Mouse (Mus musculus) hindbrain, embryonic 16.5 days (tissue): ENCODE data around the gene Gm14180. TPM values are rescaled to one million over a fixed set of nuclear protein-coding genes. Genes with fewer than 3 reads are reported as not detected.
"Not testable (repeated sequence)": the region's sequence is repeated elsewhere in the genome, so short reads cannot be mapped to it uniquely, and the experiment has no call there.

Experiments used
- ATAC-seq: fragments of 200-750 bp; cut with Nextera tagmentation; 2 replicates; pipeline ENCODE4 v1.8.0; 2017; ENCODE audit warnings: moderate TSS enrichment, moderate library complexity
- H3K27ac ChIP-seq: fragments of 300-500 bp; sonication (generic); 2 replicates; pipeline ENCODE4 v1.5.1; 2014; ENCODE audit warnings: low read depth, mild to moderate bottlenecking, control low read depth, low read length, moderate library complexity
- H3K27me3 ChIP-seq: fragments of 300-500 bp; sonication (generic); replicated peaks from 2 replicates; pipeline ENCODE4 v1.6.1; 2014; ENCODE audit warnings: low read length; ENCODE audit not compliant: control insufficient read depth, insufficient read depth
- H3K36me3 ChIP-seq: fragments of 300-500 bp; sonication (generic); 2 replicates; pipeline ENCODE4 v1.6.1; 2014; ENCODE audit warnings: mild to moderate bottlenecking, low read length, moderate library complexity, mixed read lengths; ENCODE audit not compliant: control insufficient read depth, insufficient read depth
- H3K4me1 ChIP-seq: fragments of 300-500 bp; sonication (generic); 2 replicates; pipeline ENCODE4 v1.6.1; 2014; ENCODE audit warnings: low read depth, low read length; ENCODE audit not compliant: control insufficient read depth, insufficient read depth
- H3K4me2 ChIP-seq: fragments of 300-500 bp; sonication (generic); 2 replicates; pipeline ENCODE4 v1.6.1; 2014; ENCODE audit warnings: mild to moderate bottlenecking, low read length, control low read depth, moderate library complexity
- H3K4me3 ChIP-seq: fragments of 300-500 bp; sonication (generic); 2 replicates; pipeline ENCODE4 v1.5.1; 2014; ENCODE audit warnings: mild to moderate bottlenecking, low read length, control low read depth, moderate library complexity
- H3K9ac ChIP-seq: fragments of 300-500 bp; sonication (generic); 2 replicates; pipeline ENCODE4 v1.6.1; 2014; ENCODE audit warnings: low read depth, mild to moderate bottlenecking, control low read depth, low read length, moderate library complexity
- H3K9me3 ChIP-seq: fragments of 300-500 bp; sonication (generic); 2 replicates; pipeline ENCODE4 v1.6.1; 2014; ENCODE audit warnings: mild to moderate bottlenecking, low read length, moderate library complexity; ENCODE audit not compliant: control insufficient read depth
- WGBS: fragments of 180-500 bp; shearing (Covaris S2); extraction: QIAGEN DNeasy Blood & Tissue Kit; methylation state at CpG from one replicate; pipeline ENCODE4 v1.1.7; 2014; 5-methylcytosine and 5-hydroxymethylcytosine counted together
- polyA plus RNA-seq: library from polyadenylated mRNA; unstranded; fragments of >200 nt; fragmentation: Nextera tagmentation; extraction: Ambion mirVana; gene quantifications from 2 replicates; pipeline ENCODE4 v1.2.1, GENCODE M21; 2015

The Gm14180 gene
- not detected in 2 replicates for polyA plus RNA-seq

GRCm38 (mm10) chr11:99734190-99734589 lies at the start of gene Gm14180:
Gm14180 (minus strand) TSS chr11:99734290.
- WGBS = 65% methylated on average over 2 of the region's 2 CpGs
- no peak for ATAC-seq
- H3K4me1 ChIP-seq = no peaks in the 10 kb centered on the region

GRCm38 (mm10) chr11:99780604-99781003 lies 46.5 kb upstream of the Gm14180 start, which contains the start of gene Krtap4-8:
Krtap4-8 (minus strand) TSS chr11:99780704.
- Histone ChIP-seq H3K4me3 (no peak within 1 kb of the TSS), H3K27ac (no peak within 1 kb of the TSS), H3K4me1 (no peaks in the 10 kb centered on the region; the same call in 1 of the 2 replicates), H3K36me3 (no peaks in the 10 kb centered on the region), H3K27me3 (no peaks in the 10 kb centered on the region), H3K9me3 (no peaks in the 10 kb centered on the region), H3K4me2 (no peak within 1 kb of the TSS), H3K9ac (no peak within 1 kb of the TSS)
- no peak for ATAC-seq
- WGBS = 98% methylated on average over 2 of the region's 2 CpGs

More at GRCm38 (mm10) chr11:99734190-99734589, at the start of gene Gm14180:
- Histone ChIP-seq H3K9me3 (no peaks in the 10 kb centered on the region), H3K4me3 (no peak within 1 kb of the TSS), H3K27ac (no peak within 1 kb of the TSS), H3K4me2 (no peak within 1 kb of the TSS), H3K27me3 (no peaks in the 10 kb centered on the region), H3K36me3 (no peaks in the 10 kb centered on the region), H3K9ac (no peak within 1 kb of the TSS)

- Histone ChIP-seq H3K4me2 (no peak overlapping the region), H3K27ac (no peak overlapping the region), H3K27me3 (no peaks in the 10 kb centered on the region), H3K4me3 (no peak overlapping the region), H3K4me1 (no peaks in the 10 kb centered on the region; the same call in 1 of the 2 replicates), H3K9ac (no peak overlapping the region), H3K9me3 (no peaks in the 10 kb centered on the region), H3K36me3 (no peaks in the 10 kb centered on the region)
- WGBS = 42% methylated on average over 7 of the region's 7 CpGs
- ATAC-seq = no peak
Observed at GRCm38 (mm10) chr11:99778401-99778800, 44.3 kb upstream of the Gm14180 start.

GRCm38 (mm10) chr11:99772813-99773212 lies 38.7 kb upstream of the Gm14180 start, which contains the start of gene Gm11595:
Gm11595 (minus strand) TSS chr11:99772913.
- H3K9ac ChIP-seq, H3K4me3 ChIP-seq, H3K4me2 ChIP-seq, H3K27ac ChIP-seq, H3K27me3 ChIP-seq, H3K4me1 ChIP-seq, H3K9me3 ChIP-seq, ATAC-seq, H3K36me3 ChIP-seq: not testable (repeated sequence)

- Histone ChIP-seq H3K27ac (no peak overlapping the region), H3K9me3 (no peaks in the 10 kb centered on the region), H3K27me3 (no peaks in the 10 kb centered on the region), H3K4me1 (no peaks in the 10 kb centered on the region), H3K4me3 (no peak overlapping the region), H3K9ac (no peak overlapping the region), H3K4me2 (no peak overlapping the region), H3K36me3 (no peaks in the 10 kb centered on the region)
- ATAC-seq = no peak
- WGBS = 78% methylated on average over 2 of the region's 2 CpGs
Observed at GRCm38 (mm10) chr11:99768410-99768809, 34.3 kb upstream of the Gm14180 start.

GRCm38 (mm10) chr11:99758877-99759276 lies 24.8 kb upstream of the Gm14180 start:
- no peak overlapping the region for H3K4me3 ChIP-seq
- H3K4me2 ChIP-seq = no peak overlapping the region
- H3K4me1 ChIP-seq = no peaks in the 10 kb centered on the region
- WGBS = 100% methylated on average over 1 of the region's 1 CpGs
- H3K27me3 ChIP-seq = no peaks in the 10 kb centered on the region
- no peak overlapping the region for H3K27ac ChIP-seq
- H3K9me3 ChIP-seq = no peaks in the 10 kb centered on the region
- no peak overlapping the region for H3K9ac ChIP-seq
- H3K36me3 ChIP-seq = no peaks in the 10 kb centered on the region
- ATAC-seq = no peak

GRCm38 (mm10) chr11:99743985-99744384 lies 9.9 kb upstream of the Gm14180 start:
- WGBS = 97% methylated on average over 3 of the region's 3 CpGs
- ATAC-seq = no peak
- H3K9ac ChIP-seq = no peak overlapping the region

GRCm38 (mm10) chr11:99724061-99724460 lies 10.0 kb downstream of the Gm14180 start:
- H3K27me3 ChIP-seq = no peaks in the 10 kb centered on the region
- H3K27ac ChIP-seq = no peak overlapping the region
- H3K4me2 ChIP-seq = no peak overlapping the region
- WGBS = 75% methylated on average over 2 of the region's 2 CpGs
- H3K9me3 ChIP-seq = no peaks in the 10 kb centered on the region
- no peak for ATAC-seq
- no peaks in the 10 kb centered on the region for H3K36me3 ChIP-seq
- no peak overlapping the region for H3K9ac ChIP-seq
- H3K4me3 ChIP-seq = no peak overlapping the region
- no peaks in the 10 kb centered on the region for H3K4me1 ChIP-seq

More at GRCm38 (mm10) chr11:99743985-99744384, 9.9 kb upstream of the Gm14180 start:
- H3K4me1 ChIP-seq = no peaks in the 10 kb centered on the region
- H3K4me3 ChIP-seq = no peak overlapping the region
- no peak overlapping the region for H3K27ac ChIP-seq
- no peaks in the 10 kb centered on the region for H3K9me3 ChIP-seq
- no peaks in the 10 kb centered on the region for H3K36me3 ChIP-seq
- H3K4me2 ChIP-seq = no peak overlapping the region
- H3K27me3 ChIP-seq = no peaks in the 10 kb centered on the region

- Histone ChIP-seq H3K27me3 (no peaks in the 10 kb centered on the region), H3K4me1 (no peaks in the 10 kb centered on the region), H3K4me2 (no peak overlapping the region), H3K9me3 (no peaks in the 10 kb centered on the region), H3K36me3 (no peaks in the 10 kb centered on the region), H3K27ac (no peak overlapping the region), H3K4me3 (no peak overlapping the region), H3K9ac (no peak overlapping the region)
- no peak for ATAC-seq
- WGBS = 91% methylated on average over 1 of the region's 1 CpGs
Observed at GRCm38 (mm10) chr11:99718759-99719158, 15.3 kb downstream of the Gm14180 start.

GRCm38 (mm10) chr11:99690463-99690862 lies 43.6 kb downstream of the Gm14180 start, which contains the start of gene Gm14190:
Gm14190 (minus strand) TSS chr11:99690740.
- no peaks in the 10 kb centered on the region for H3K4me1 ChIP-seq
- no peak within 1 kb of the TSS for H3K4me3 ChIP-seq
- H3K27me3 ChIP-seq = no peaks in the 10 kb centered on the region
- H3K27ac ChIP-seq = no peak within 1 kb of the TSS
- WGBS = 100% methylated on average over 1 of the region's 1 CpGs
- H3K36me3 ChIP-seq = no peaks in the 10 kb centered on the region
- H3K4me2 ChIP-seq = no peak within 1 kb of the TSS
- no peak for ATAC-seq
- H3K9ac ChIP-seq = no peak within 1 kb of the TSS
- H3K9me3 ChIP-seq = no peaks in the 10 kb centered on the region
